Mouse (Mus musculus) liver, embryonic 16.5 days (tissue): ENCODE measurements around the gene Car11. TPM values are rescaled to one million over a fixed set of nuclear protein-coding genes. Genes with fewer than 3 reads are reported as not detected.

Experiments
- ATAC-seq: fragments of 200-750 bp; cut with Nextera tagmentation; 2 replicates; pipeline ENCODE4 v1.8.0; 2017; ENCODE audit warnings: low read depth, mild to moderate bottlenecking, moderate number of reproducible peaks, moderate library complexity
- H3K27ac ChIP-seq: fragments of 300-500 bp; sonication (generic); 2 replicates; pipeline ENCODE4 v1.5.1; 2014; ENCODE audit warnings: mild to moderate bottlenecking, low read length
- H3K27me3 ChIP-seq: fragments of 300-500 bp; sonication (generic); 2 replicates; pipeline ENCODE4 v1.6.1; 2014; ENCODE audit warnings: low read depth, low read length, mixed read lengths; ENCODE audit not compliant: control insufficient read depth, insufficient read depth
- H3K36me3 ChIP-seq: fragments of 300-500 bp; sonication (generic); 2 replicates; pipeline ENCODE4 v1.6.1; 2014; ENCODE audit warnings: mild to moderate bottlenecking; ENCODE audit not compliant: control insufficient read depth, insufficient read depth
- H3K4me1 ChIP-seq: fragments of 300-500 bp; sonication (generic); 2 replicates; pipeline ENCODE4 v1.6.1; 2014; ENCODE audit warnings: low read depth, low read length, mixed read lengths; ENCODE audit not compliant: control insufficient read depth
- H3K4me2 ChIP-seq: fragments of 300-500 bp; sonication (generic); 2 replicates; pipeline ENCODE4 v1.6.1; 2014; ENCODE audit warnings: low read depth, low read length, mixed read lengths
- H3K4me3 ChIP-seq: fragments of 300-500 bp; sonication (generic); 2 replicates; pipeline ENCODE4 v1.5.1; 2014; ENCODE audit warnings: low read depth, mild to moderate bottlenecking, low read length
- H3K9ac ChIP-seq: fragments of 300-500 bp; sonication (generic); 2 replicates; pipeline ENCODE4 v1.6.1; 2014; ENCODE audit warnings: low read depth, low read length
- H3K9me3 ChIP-seq: fragments of 300-500 bp; sonication (generic); replicated peaks from 2 replicates; pipeline ENCODE4 v1.6.1; 2016; ENCODE audit warnings: low read length; ENCODE audit not compliant: control insufficient read depth
- WGBS: fragments of 180-500 bp; shearing (Covaris S2); extraction: QIAGEN DNeasy Blood & Tissue Kit; methylation state at CpG from one replicate; pipeline ENCODE4 v1.1.7; 2014; ENCODE audit not compliant: insufficient replicate concordance; 5-methylcytosine and 5-hydroxymethylcytosine counted together
- polyA plus RNA-seq: library from polyadenylated mRNA; unstranded; fragments of >200 nt; fragmentation: Nextera tagmentation; extraction: Ambion mirVana; gene quantifications from 2 replicates; pipeline ENCODE4 v1.2.1, GENCODE M21; 2015

Gene Car11
- polyA plus RNA-seq, 1 experiment from 2014 or later, result 0.37 TPM

DNA sequence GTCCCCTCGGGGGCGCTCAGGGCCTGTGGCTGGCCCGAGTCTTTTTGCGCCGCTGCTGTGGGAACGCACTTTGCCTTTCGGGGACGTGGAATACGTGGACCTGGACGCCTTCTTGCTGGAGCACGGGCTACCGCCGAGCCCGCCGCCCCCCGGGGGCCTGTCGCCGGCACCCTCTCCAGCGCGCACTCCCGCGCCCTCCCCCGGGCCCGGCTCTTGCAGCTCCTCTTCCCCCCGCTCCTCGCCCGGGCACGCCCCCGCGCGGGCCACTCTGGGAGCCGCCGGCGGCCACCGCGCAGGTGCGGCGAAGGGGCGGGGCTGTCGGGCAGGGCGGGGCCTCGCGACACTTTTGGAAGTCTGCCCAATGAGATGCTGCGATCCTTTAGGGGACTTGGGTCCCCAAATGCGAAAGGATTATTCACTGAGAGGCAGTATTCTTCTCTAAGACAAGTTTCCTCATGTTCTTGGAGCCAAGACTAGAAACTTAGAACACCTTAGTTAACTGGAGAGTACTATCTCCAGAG is 7.1 kb downstream of the Car11 start:
- Histone ChIP-seq H3K27me3 (no peaks in the 10 kb centered on the region; the same call in 1 of the 2 replicates), H3K4me3 (peak overlapping the region; percentile 66), H3K9ac (peak overlapping the region; percentile 69), H3K9me3 (no peaks in the 10 kb centered on the region), H3K36me3 (peaks cover 9% of the 10 kb centered on the region), H3K27ac (peak overlapping the region; percentile 69), H3K4me2 (peak overlapping the region; percentile 97), H3K4me1 (peaks cover 52% of the 10 kb centered on the region)
- under 1% methylated on average over 41 of the region's 45 CpGs for WGBS
- peak; percentile 20 for ATAC-seq

- ATAC-seq, result no peak
- under 1% methylated on average over 27 of the region's 27 CpGs for WGBS
- H3K4me2 ChIP-seq, result peak overlapping the region; percentile 97
- H3K4me1 ChIP-seq, result peaks cover 54% of the 10 kb centered on the region
- peak overlapping the region; percentile 69 for H3K27ac ChIP-seq
- H3K36me3 ChIP-seq, result peaks cover 10% of the 10 kb centered on the region
- no peaks in the 10 kb centered on the region for H3K27me3 ChIP-seq
- H3K9ac ChIP-seq, result peak overlapping the region; percentile 40
- no peaks in the 10 kb centered on the region for H3K9me3 ChIP-seq
- peak overlapping the region; percentile 66 for H3K4me3 ChIP-seq
These were observed 7.8 kb downstream of the Car11 start for GRCm38 (mm10) chr7:45707375-45707967.

GRCm38 (mm10) chr7:45708221-45708761 is 8.6 kb downstream of the Car11 start:
- Histone ChIP-seq H3K9ac (no peak overlapping the region), H3K4me3 (no peak overlapping the region), H3K27ac (no peak overlapping the region), H3K4me2 (peak overlapping the region; percentile 97; the same call in 1 of the 2 replicates), H3K27me3 (no peaks in the 10 kb centered on the region), H3K36me3 (peaks cover 18% of the 10 kb centered on the region), H3K9me3 (no peaks in the 10 kb centered on the region), H3K4me1 (peaks cover 62% of the 10 kb centered on the region)
- ATAC-seq, result no peak
- 42% methylated on average over 13 of the region's 13 CpGs for WGBS

- 61% methylated on average over 6 of the region's 6 CpGs for WGBS
- Histone ChIP-seq H3K4me3 (no peak overlapping the region), H3K4me2 (no peak overlapping the region), H3K36me3 (peaks cover 19% of the 10 kb centered on the region), H3K9ac (no peak overlapping the region), H3K4me1 (peaks cover 64% of the 10 kb centered on the region), H3K9me3 (no peaks in the 10 kb centered on the region), H3K27ac (no peak overlapping the region), H3K27me3 (no peaks in the 10 kb centered on the region)
- no peak for ATAC-seq
These were observed 9.4 kb downstream of the Car11 start for GRCm38 (mm10) chr7:45709036-45709435.

- no peak overlapping the region for H3K9ac ChIP-seq
- H3K27me3 ChIP-seq, result no peaks in the 10 kb centered on the region
- ATAC-seq, result no peak
- H3K9me3 ChIP-seq, result no peaks in the 10 kb centered on the region
- no peak overlapping the region for H3K27ac ChIP-seq
- peaks cover 65% of the 10 kb centered on the region for H3K4me1 ChIP-seq
- H3K4me3 ChIP-seq, result no peak overlapping the region
- 69% methylated on average over 14 of the region's 14 CpGs for WGBS
- H3K4me2 ChIP-seq, result no peak overlapping the region
- peaks cover 19% of the 10 kb centered on the region for H3K36me3 ChIP-seq
These were observed 10.2 kb downstream of the Car11 start for GRCm38 (mm10) chr7:45709677-45710355.

DNA sequence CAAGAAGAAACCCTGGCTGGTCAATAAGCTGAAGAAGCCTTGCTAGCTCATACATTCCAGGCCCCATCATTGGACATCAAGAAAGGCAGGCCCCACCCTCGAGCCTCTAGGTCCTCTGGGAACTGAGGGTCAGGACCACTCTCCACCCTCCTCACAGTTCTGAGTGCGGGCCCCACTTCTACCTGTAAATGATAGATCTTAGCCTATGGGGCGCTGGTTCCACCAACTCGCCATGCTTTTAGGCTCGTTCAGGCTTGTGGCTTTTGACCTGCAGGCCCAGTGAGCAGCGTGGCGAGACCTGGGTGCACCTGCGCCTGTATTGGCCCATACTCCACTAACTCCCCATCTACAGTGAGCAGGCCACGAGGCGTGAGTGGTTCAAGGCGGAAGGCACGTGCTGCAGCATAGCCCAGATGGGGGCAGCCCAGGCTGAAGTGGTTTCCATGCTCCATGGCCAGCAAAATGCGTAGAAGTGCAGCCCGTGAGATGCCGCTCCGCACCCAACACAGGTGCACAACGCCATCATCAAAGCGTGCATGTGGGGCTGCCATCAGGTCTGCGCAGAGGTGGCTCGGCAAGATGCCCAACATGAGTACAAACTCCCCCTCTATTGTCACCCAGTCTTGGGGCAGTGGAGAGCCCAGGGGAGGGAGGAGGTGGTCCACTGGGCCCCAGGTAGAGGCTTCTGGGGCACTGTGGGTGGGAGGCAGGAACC is 11.0 kb downstream of the Car11 start:
- Histone ChIP-seq H3K4me3 (no peak overlapping the region), H3K9ac (no peak overlapping the region), H3K4me1 (peaks cover 60% of the 10 kb centered on the region), H3K4me2 (no peak overlapping the region), H3K27ac (no peak overlapping the region), H3K36me3 (peaks cover 19% of the 10 kb centered on the region), H3K9me3 (no peaks in the 10 kb centered on the region), H3K27me3 (no peaks in the 10 kb centered on the region)
- ATAC-seq, result no peak
- WGBS, result 85% methylated on average over 20 of the region's 20 CpGs

- Histone ChIP-seq H3K4me3 (no peak overlapping the region), H3K9ac (no peak overlapping the region), H3K27ac (no peak overlapping the region), H3K4me1 (peaks cover 60% of the 10 kb centered on the region), H3K9me3 (no peaks in the 10 kb centered on the region), H3K4me2 (no peak overlapping the region), H3K27me3 (no peaks in the 10 kb centered on the region), H3K36me3 (peaks cover 19% of the 10 kb centered on the region)
- 82% methylated on average over 24 of the region's 24 CpGs for WGBS
- no peak for ATAC-seq
These were observed 11.8 kb downstream of the Car11 start for GRCm38 (mm10) chr7:45711316-45712021.

GRCm38 (mm10) chr7:45712022-45712757 is 12.5 kb downstream of the Car11 start:
- no peaks in the 10 kb centered on the region for H3K9me3 ChIP-seq
- ATAC-seq, result no peak
- H3K4me2 ChIP-seq, result no peak overlapping the region
- peaks cover 19% of the 10 kb centered on the region for H3K36me3 ChIP-seq
- no peak overlapping the region for H3K9ac ChIP-seq
- WGBS, result 81% methylated on average over 21 of the region's 21 CpGs
- H3K27ac ChIP-seq, result no peak overlapping the region
- peaks cover 60% of the 10 kb centered on the region for H3K4me1 ChIP-seq
- H3K4me3 ChIP-seq, result no peak overlapping the region
- no peaks in the 10 kb centered on the region for H3K27me3 ChIP-seq
